Mouse (Mus musculus): Measurements from ENCODE around the gene Gmppb. TPM values are rescaled to one million over a fixed set of nuclear protein-coding genes. Genes with fewer than 3 reads are reported as not detected.

The Gmppb gene
- polyA plus RNA-seq, 2 experiments: 12.9 to 15.5 TPM

- H3K4me2 ChIP-seq (ENCODE audit: low read depth): no peak overlapping the region
- H3K27me3 ChIP-seq (ENCODE audit: control insufficient read depth, insufficient read depth, low read length): no peaks in the 10 kb centered on the region
- no peak overlapping the region for H3K27ac ChIP-seq
- TF ChIP-seq CTCF (IDR thresholded peaks at IDR 0.05; ENCODE audit: low read depth) (peak; percentile 54), EP300 (IDR thresholded peaks at IDR 0.05; ENCODE audit: low read depth) (no peak)
- 94% methylated on average over 8 of the region's 8 CpGs for WGBS (ENCODE audit: insufficient replicate concordance)
- DNase-seq (ENCODE audit: low read depth in 3 of 3, low spot score in 3 of 3): no peak
- no peak overlapping the region for H3K4me3 ChIP-seq (ENCODE audit: insufficient read depth in 1 of 2, low read depth in 2 of 2, low read length in 2 of 2)
- H3K9me3 ChIP-seq (ENCODE audit: control insufficient read depth, low read length): no peaks in the 10 kb centered on the region
- H3K36me3 ChIP-seq (replicated peaks; ENCODE audit: control insufficient read depth, insufficient read depth, low read depth): peaks cover 59% of the 10 kb centered on the region
- H3K4me1 ChIP-seq (replicated peaks; ENCODE audit: control insufficient read depth in 2 of 2, insufficient read depth in 2 of 2, low read length in 1 of 2): peaks cover 18 to 25% of the 10 kb centered on the region in 2 experiments
- ATAC-seq (ENCODE audit: insufficient read depth): no peak
- H3K9ac ChIP-seq (replicated peaks): no peak overlapping the region
Observed at GRCm38 (mm10) chr9:108044751-108045492, 4.1 kb upstream of the Gmppb start.

- no peak for DNase-seq (ENCODE audit: low read depth in 3 of 3, low spot score in 3 of 3)
- Histone ChIP-seq H3K9me3 (ENCODE audit: control insufficient read depth, low read length) (no peaks in the 10 kb centered on the region), H3K4me1 (replicated peaks; ENCODE audit: control insufficient read depth in 2 of 2, insufficient read depth in 2 of 2, low read length in 1 of 2) (peaks cover 22 to 30% of the 10 kb centered on the region in 2 experiments), H3K9ac (replicated peaks) (no peak overlapping the region), H3K27me3 (ENCODE audit: control insufficient read depth, insufficient read depth, low read length) (no peaks in the 10 kb centered on the region), H3K36me3 (replicated peaks; ENCODE audit: control insufficient read depth, insufficient read depth, low read depth) (peaks cover 61% of the 10 kb centered on the region), H3K4me2 (ENCODE audit: low read depth) (no peak overlapping the region), H3K4me3 (ENCODE audit: insufficient read depth in 1 of 2, low read depth in 2 of 2, low read length in 2 of 2) (no peak overlapping the region), H3K27ac (no peak overlapping the region)
- ATAC-seq (ENCODE audit: insufficient read depth): no peak
- 81% methylated on average over 4 of the region's 4 CpGs for WGBS (ENCODE audit: insufficient replicate concordance)
- TF ChIP-seq CTCF (IDR thresholded peaks at IDR 0.05; ENCODE audit: low read depth): no peak
- TF ChIP-seq EP300 (IDR thresholded peaks at IDR 0.05; ENCODE audit: low read depth): no peak
Observed at GRCm38 (mm10) chr9:108046582-108046981, 2.5 kb upstream of the Gmppb start.

GRCm38 (mm10) chr9:108047601-108048565, 1.2 kb upstream of the Gmppb start:
- Histone ChIP-seq H3K27ac (peak overlapping the region; percentile 92), H3K4me3 (ENCODE audit: insufficient read depth in 1 of 2, low read depth in 2 of 2, low read length in 2 of 2) (peak overlapping the region; percentile 57 to 66), H3K4me1 (replicated peaks; ENCODE audit: control insufficient read depth in 2 of 2, insufficient read depth in 2 of 2, low read length in 1 of 2) (peaks cover 22 to 32% of the 10 kb centered on the region in 2 experiments), H3K36me3 (replicated peaks; ENCODE audit: control insufficient read depth, insufficient read depth, low read depth) (peaks cover 62% of the 10 kb centered on the region), H3K4me2 (ENCODE audit: low read depth) (peak overlapping the region; percentile 98), H3K9me3 (ENCODE audit: control insufficient read depth, low read length) (no peaks in the 10 kb centered on the region), H3K9ac (replicated peaks) (peak overlapping the region; percentile 67), H3K27me3 (ENCODE audit: control insufficient read depth, insufficient read depth, low read length) (no peaks in the 10 kb centered on the region)
- ATAC-seq (ENCODE audit: insufficient read depth): peak; percentile 9; the same call in 1 of the 2 replicates
- WGBS (ENCODE audit: insufficient replicate concordance): 34% methylated on average over 17 of the region's 17 CpGs
- TF ChIP-seq EP300 (IDR thresholded peaks at IDR 0.05; ENCODE audit: low read depth): no peak
- no peak; the same call in 1 of the 2 replicates for TF ChIP-seq CTCF (IDR thresholded peaks at IDR 0.05; ENCODE audit: low read depth)
- peak; percentile 52 to 63 (median 54) for DNase-seq (ENCODE audit: low read depth in 3 of 3, low spot score in 3 of 3)

GRCm38 (mm10) chr9:108048566-108048955, 481 bp upstream of the Gmppb start:
- DNase-seq (ENCODE audit: low read depth in 3 of 3, low spot score in 3 of 3) (peak in 2 of 3 experiments; percentile 31 to 50), ATAC-seq (ENCODE audit: insufficient read depth) (peak; percentile 9)
- Histone ChIP-seq H3K4me3 (ENCODE audit: insufficient read depth in 1 of 2, low read depth in 2 of 2, low read length in 2 of 2) (peak overlapping the region; percentile 57 to 66), H3K4me2 (ENCODE audit: low read depth) (peak overlapping the region; percentile 98), H3K36me3 (replicated peaks; ENCODE audit: control insufficient read depth, insufficient read depth, low read depth) (peaks cover 57% of the 10 kb centered on the region), H3K27me3 (ENCODE audit: control insufficient read depth, insufficient read depth, low read length) (no peaks in the 10 kb centered on the region), H3K4me1 (replicated peaks; ENCODE audit: control insufficient read depth in 2 of 2, insufficient read depth in 2 of 2, low read length in 1 of 2) (peaks cover 22 to 36% of the 10 kb centered on the region in 2 experiments), H3K9ac (replicated peaks) (peak overlapping the region; percentile 67), H3K27ac (peak overlapping the region; percentile 92), H3K9me3 (ENCODE audit: control insufficient read depth, low read length) (no peaks in the 10 kb centered on the region)
- 2% methylated on average over 19 of the region's 19 CpGs for WGBS (ENCODE audit: insufficient replicate concordance)
- TF ChIP-seq CTCF (IDR thresholded peaks at IDR 0.05; ENCODE audit: low read depth): no peak
- no peak for TF ChIP-seq EP300 (IDR thresholded peaks at IDR 0.05; ENCODE audit: low read depth)

Measured in liver, embryonic 14.5 days (tissue).